Mouse (Mus musculus): ENCODE data around the gene Lcat. TPM values are rescaled to one million over a fixed set of nuclear protein-coding genes. Genes with fewer than 3 reads are reported as not detected.

Gene Lcat
- polyA plus RNA-seq (2012; rRNA removed): 4.7 and 6.6 TPM in 2 replicates

GRCm38 (mm10) chr8:105943321-105943739 lies at the start of gene Lcat:
Gene Lcat (minus strand): TSS chr8:105943382.

GRCm38 (mm10) chr8:105990856-105991387 lies 47.7 kb upstream of the Lcat start, which contains the start of gene Dus2:
Gene Dus2 (plus strand): TSS chr8:105991337.

GRCm38 (mm10) chr8:105979325-105979724 lies 36.1 kb upstream of the Lcat start, which contains the start of gene Dpep3:
Gene Dpep3 (minus strand): TSS chr8:105979429.

GRCm38 (mm10) chr8:105965905-105966341 lies 22.7 kb upstream of the Lcat start, which contains the start of gene Slc12a4:
Gene Slc12a4 (minus strand): TSS chr8:105966097.

GRCm38 (mm10) chr8:105938306-105938669 lies 4.9 kb downstream of the Lcat start, which contains the start of gene Psmb10:
Gene Psmb10 (minus strand): TSS chr8:105938444.

GRCm38 (mm10) chr8:105933762-105934161 lies 9.4 kb downstream of the Lcat start, which contains the start of gene Ctrl:
Gene Ctrl (minus strand): TSS chr8:105933862.

GRCm38 (mm10) chr8:105900180-105900940 lies 42.8 kb downstream of the Lcat start, which contains the start of gene Pskh1:
Gene Pskh1 (plus strand): TSS chr8:105900441.

GRCm38 (mm10) chr8:105893339-105893738 lies 49.8 kb downstream of the Lcat start, which contains the start of gene Nrn1l:
Gene Nrn1l (plus strand): TSS chr8:105893567.

Other genes starting within 250 kb of the Lcat start
- 53.7 and 57.3 TPM in 2 replicates for gene Acd, start 242.3 kb downstream of the Lcat start, polyA plus RNA-seq (2012; rRNA removed)
- gene Pard6a, start 242.2 kb downstream of the Lcat start, polyA plus RNA-seq (2012; rRNA removed): 50.9 and 51.0 TPM in 2 replicates
- 0.12 and 0.31 TPM in 2 replicates for gene 4933405L10Rik, start 235.7 kb downstream of the Lcat start, polyA plus RNA-seq (2012; rRNA removed)
- 22.4 and 25.1 TPM in 2 replicates for gene Enkd1, start 235.2 kb downstream of the Lcat start, polyA plus RNA-seq (2012; rRNA removed)
- 51.6 and 57.3 TPM in 2 replicates for gene Gfod2, start 184.7 kb downstream of the Lcat start, polyA plus RNA-seq (2012; rRNA removed)
- gene Ranbp10, start 116.0 kb downstream of the Lcat start, polyA plus RNA-seq (2012; rRNA removed): 28.2 and 30.4 TPM in 2 replicates
- gene Tsnaxip1, start 115.7 kb downstream of the Lcat start, polyA plus RNA-seq (2012; rRNA removed): 0.36 and 0.80 TPM in 2 replicates
- 81.1 and 83.5 TPM in 2 replicates for gene Cenpt, start 90.1 kb downstream of the Lcat start, polyA plus RNA-seq (2012; rRNA removed)
- 59.8 and 61.2 TPM in 2 replicates for gene Thap11, start 88.2 kb downstream of the Lcat start, polyA plus RNA-seq (2012; rRNA removed)
- 148 and 151 TPM in 2 replicates for gene Nutf2, start 82.8 kb downstream of the Lcat start, polyA plus RNA-seq (2012; rRNA removed)
- gene Edc4, start 62.5 kb downstream of the Lcat start, polyA plus RNA-seq (2012; rRNA removed): 62.0 and 67.9 TPM in 2 replicates
- 1.1 and 1.2 TPM in 2 replicates for gene Nrn1l, start 49.8 kb downstream of the Lcat start, polyA plus RNA-seq (2012; rRNA removed)
- gene Pskh1, start 42.9 kb downstream of the Lcat start, polyA plus RNA-seq (2012; rRNA removed): 14.1 and 14.4 TPM in 2 replicates
- gene Ctrl, start 9.5 kb downstream of the Lcat start, polyA plus RNA-seq (2012; rRNA removed): 8.4 and 9.0 TPM in 2 replicates
- 70.5 and 78.9 TPM in 2 replicates for gene Psmb10, start 4.9 kb downstream of the Lcat start, polyA plus RNA-seq (2012; rRNA removed)
- gene Slc12a4, start 22.7 kb upstream of the Lcat start, polyA plus RNA-seq (2012; rRNA removed): 18.2 and 18.9 TPM in 2 replicates
- not detected in 2 replicates for gene Dpep3, start 36.0 kb upstream of the Lcat start, polyA plus RNA-seq (2012; rRNA removed)
- 29.5 and 29.7 TPM in 2 replicates for gene Dus2, start 48.0 kb upstream of the Lcat start, polyA plus RNA-seq (2012; rRNA removed)
- not detected in 2 replicates for gene Dpep2nb, start 62.6 kb upstream of the Lcat start, polyA plus RNA-seq (2012; rRNA removed)
- 13.8 and 13.9 TPM in 2 replicates for gene Ddx28, start 68.5 kb upstream of the Lcat start, polyA plus RNA-seq (2012; rRNA removed)
- gene Nfatc3, start 115.5 kb upstream of the Lcat start, polyA plus RNA-seq (2012; rRNA removed): 7.8 and 8.4 TPM in 2 replicates
- 0.13 and 0.41 TPM in 2 replicates for gene Esrp2, start 193.6 kb upstream of the Lcat start, polyA plus RNA-seq (2012; rRNA removed)
- 16.0 and 16.2 TPM in 2 replicates for gene Pla2g15, start 207.0 kb upstream of the Lcat start, polyA plus RNA-seq (2012; rRNA removed)
- 45.3 and 46.0 TPM in 2 replicates for gene Slc7a6, start 225.5 kb upstream of the Lcat start, polyA plus RNA-seq (2012; rRNA removed)

Data from central nervous system, embryonic 18 days (tissue).